Mouse (Mus musculus) layer of hippocampus, postnatal 25 days (tissue): Measurements from ENCODE around the gene Ugt1a5. TPM values are rescaled to one million over a fixed set of nuclear protein-coding genes. Genes with fewer than 3 reads are reported as not detected.

Experiments used
- DNase-seq, 2 experiments: peaks; one replicate each; pipeline ENCODE4 v3.0.0; 2022; ENCODE audit warnings: mixed read lengths in 2 of 2, low spot score in 1 of 2; ENCODE audit errors: extremely low spot score in 1 of 2
- total RNA-seq, 2 experiments: library from RNA; stranded (reverse); gene quantifications; 2 replicates each; pipeline ENCODE4 v1.2.3; 2021

Gene Ugt1a5
- total RNA-seq, 2 experiments from 2014 or later: not detected

DNA sequence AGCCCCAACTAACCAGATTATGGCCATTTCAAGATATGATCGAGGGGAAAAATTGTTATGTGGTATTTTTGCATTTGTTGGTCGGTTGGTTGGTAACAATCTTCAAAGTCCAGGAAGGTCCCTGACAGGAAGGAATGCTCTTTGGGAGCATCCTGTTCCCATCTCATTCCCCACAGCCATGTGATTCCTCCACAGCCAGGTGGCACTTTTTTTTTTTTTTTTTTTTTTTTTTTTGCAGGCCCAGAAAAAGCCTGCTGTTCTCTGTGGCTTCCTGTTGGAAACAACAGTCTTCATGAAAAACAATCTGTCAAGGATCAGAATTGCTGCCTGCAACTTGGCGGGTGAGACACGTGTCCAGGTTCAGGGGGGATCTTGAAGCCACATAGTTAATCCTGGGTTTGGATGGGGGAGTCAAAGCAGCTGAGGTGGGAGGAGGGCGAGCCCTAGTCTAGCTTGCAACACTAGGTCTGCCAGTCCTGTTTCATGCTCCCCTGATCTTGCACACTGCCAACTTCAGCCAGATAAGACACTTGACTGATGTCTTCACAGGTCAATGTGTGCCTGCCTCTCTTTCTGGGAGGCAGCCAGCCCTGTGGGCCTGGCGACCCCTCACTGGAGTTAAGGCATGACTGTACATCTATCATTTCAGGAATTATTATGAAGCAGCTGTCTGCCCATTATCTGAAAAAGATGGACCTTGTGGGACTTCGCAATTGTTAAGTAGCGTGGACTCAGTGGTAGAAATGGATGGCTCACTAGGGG is 93.2 kb downstream of the Ugt1a5 start:
- DNase-seq: peak in 1 of 2 experiments; percentile 58

DNA sequence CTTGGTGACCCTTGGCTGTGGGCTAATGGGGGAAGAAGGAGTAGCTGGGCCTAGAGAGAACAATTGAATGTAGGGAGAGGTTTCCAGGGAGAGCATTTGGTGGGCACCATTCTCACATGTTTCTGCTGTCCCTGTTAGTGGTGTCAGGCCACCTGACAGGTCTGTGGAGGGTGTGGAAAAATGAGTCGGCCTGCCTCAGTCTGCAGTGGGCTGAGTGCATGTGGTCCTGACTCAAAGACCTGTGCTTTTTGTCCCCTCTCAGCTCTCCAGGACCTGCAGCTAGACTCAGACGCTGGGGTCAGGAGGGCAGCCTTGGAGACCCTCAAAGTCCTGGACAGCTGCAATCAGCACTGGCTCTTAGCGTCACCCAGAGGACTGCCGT is 93.8 kb downstream of the Ugt1a5 start:
- DNase-seq: no peak

DNA sequence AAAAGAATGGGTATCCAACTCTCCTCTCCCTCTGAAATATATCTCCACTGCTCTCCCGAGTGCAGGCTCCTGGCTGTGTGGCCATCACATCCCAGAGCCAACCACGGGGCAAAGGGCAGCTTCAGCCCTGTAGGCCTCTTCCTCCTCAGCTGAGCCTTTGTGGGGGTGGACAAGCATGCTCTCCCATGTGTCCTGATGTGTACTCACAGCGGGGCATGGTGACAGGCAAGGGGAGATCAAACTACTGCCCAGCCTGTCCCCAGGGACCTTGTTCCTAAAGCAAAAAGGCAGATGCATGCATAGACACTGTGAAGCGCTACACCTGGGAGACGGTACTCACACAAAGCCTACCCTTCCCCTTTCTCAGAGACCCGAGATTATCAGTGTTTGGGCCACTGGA is 94.3 kb downstream of the Ugt1a5 start:
- DNase-seq: no peak

DNA sequence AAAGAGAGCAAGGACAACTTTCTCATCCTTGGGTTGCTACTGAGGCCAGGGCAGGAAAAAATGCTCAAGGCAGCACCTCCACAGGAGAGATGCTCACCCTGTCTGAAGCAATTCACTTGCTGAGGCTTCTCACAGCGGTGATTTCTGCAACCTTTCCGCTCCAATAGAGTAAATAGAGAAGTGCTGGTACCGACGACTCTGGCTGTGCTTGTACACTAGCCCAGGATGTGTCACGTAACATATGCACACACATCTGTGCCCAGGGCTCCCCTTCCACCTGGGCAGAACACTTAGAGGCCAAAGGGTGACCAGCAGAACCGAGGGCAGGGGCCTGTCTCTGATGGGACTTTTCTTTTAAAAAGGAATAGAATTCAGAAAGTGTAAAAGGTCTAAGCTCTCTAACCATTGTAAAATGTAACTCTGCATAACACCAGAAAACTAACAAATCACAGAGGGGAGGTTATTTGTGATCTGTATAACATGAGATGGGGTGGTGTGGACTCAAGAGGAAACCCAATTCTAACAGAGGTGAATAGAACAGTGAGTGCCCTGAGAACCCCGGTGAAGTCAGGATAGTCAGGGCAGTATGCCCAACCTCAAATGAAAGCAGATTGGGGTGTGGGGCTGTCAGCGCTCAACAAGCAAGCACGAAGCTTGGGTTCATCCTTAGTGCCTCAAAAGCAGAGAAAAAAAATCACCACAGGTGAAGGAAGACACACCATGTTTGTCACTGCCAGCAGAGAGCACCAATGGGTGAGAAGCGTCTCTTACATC is 95.0 kb downstream of the Ugt1a5 start:
- no peak for DNase-seq

DNA sequence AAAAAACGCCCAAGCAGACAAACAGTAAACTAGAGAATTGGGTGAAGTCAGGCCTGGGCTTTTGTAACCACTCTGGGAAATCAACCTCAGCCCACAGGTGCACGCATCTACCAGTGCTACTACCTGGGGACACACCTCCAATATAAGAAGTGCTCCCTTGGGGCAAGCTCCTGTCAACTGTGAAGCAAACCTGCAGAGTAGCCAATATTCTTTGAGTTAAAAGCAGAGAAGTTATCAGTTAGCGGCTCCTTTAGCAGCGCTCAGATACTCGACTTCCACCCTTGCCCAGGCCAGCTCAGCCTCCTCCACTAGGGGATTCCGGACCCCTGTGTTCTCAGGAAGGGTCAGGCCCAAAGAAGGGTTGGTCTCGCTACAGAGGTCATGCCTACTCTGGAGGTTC is 95.9 kb downstream of the Ugt1a5 start:
- no peak for DNase-seq

DNA sequence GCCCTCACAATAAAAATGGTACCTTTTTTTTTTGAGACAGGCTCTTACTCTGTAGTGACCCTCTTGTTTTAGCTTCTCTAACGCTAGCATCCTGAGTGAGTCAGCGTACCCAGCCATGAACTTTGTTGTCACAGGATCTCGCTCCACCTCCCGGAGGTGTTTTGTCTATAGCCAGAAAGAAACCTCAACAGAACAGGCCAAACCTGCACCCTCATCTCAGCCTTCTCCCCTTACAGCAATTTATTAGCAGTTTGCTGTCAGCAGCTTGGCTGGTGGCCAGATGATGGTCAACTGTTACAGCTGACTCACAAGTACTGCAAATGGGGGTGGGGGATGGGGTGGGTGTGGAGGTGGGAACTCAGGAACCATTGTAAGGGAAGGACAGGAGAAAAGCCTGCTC is 96.4 kb downstream of the Ugt1a5 start:
- DNase-seq: peak in 1 of 2 experiments; percentile 57

DNA sequence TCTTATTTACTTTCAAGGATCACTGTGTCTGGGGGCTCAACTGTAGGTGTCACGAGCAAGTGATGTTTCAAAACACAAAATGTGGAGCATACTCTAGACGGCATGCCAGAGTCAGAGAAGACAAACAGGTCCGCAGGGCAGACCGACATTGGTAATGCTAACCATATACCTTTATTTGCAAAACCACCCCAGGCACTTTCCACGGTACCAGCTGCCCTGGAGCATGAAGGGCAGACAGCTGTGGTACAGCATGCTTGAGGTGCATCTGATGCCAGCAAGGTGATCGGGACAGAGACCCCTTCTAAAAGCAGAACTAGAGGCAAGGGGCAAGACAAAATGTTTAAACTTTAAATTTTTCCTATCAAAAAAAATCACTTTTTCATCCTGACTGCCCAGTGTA is 97.1 kb downstream of the Ugt1a5 start:
- no peak for DNase-seq

DNA sequence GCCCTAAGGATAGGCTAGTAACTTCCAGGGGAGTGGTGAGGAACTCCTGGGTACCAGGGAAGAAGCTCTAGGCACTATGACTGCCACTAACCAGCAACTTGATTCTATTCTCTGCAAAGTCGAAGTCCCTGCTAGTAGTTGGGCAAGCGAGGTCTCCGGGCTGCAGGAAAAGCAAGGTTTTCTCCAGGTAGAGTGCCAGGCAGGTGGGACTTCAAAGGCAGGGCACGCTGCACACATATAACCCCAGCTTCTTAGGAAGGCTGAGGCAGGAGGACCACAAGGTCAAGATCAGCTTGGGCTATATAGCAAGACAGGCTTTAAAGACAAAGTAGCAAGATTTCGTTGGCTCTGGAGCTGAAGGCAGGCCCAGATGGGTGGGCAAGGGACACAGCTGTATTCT is 98.0 kb downstream of the Ugt1a5 start:
- DNase-seq: no peak

DNA sequence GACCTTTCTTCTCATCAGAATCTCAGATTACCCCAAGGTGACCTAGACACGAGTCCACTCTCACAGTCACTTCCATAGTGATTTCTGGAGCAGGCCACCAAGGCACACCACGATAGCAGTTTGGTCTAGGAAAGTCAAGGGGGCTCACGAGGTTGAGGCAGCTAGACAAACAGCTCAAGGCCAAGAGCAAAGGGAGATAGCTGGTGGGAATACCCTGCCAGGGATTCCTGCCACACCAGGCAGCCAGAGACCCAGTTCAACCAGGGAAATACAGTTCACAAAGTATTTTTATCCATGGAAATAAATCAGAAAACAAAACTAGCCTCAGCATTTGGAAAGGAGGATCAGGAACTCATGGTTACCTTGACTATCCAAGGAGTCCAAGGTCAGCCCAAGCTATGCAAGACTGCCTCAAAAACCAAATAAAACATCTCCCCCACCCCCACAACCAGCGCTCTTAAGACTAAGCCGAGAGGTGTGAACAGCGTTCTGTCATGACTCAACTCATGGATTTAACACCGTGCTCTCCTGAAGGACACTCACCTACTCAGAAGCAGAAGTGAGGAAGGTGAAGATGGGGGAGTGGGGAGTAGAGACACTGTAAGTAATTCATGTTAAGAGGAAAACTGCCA is 98.5 kb downstream of the Ugt1a5 start:
- DNase-seq: no peak

DNA sequence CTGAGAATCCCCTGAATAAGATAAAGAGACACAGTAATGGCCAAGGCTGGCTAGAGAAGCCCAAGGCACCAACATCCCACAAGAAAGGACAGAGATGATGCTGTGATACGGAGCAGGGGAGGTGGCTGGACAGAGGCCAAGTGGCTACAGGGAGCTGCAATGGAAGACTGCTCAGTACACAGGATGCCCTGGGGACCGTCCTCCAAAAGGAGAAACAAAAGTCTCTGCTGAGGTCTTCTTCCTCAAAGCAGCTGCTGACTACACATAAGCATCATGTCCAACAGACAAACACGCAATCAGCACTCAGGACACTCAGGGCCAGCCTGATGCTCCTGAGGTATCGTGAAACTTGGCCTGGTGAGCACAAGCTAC is 99.0 kb downstream of the Ugt1a5 start:
- no peak for DNase-seq

DNA sequence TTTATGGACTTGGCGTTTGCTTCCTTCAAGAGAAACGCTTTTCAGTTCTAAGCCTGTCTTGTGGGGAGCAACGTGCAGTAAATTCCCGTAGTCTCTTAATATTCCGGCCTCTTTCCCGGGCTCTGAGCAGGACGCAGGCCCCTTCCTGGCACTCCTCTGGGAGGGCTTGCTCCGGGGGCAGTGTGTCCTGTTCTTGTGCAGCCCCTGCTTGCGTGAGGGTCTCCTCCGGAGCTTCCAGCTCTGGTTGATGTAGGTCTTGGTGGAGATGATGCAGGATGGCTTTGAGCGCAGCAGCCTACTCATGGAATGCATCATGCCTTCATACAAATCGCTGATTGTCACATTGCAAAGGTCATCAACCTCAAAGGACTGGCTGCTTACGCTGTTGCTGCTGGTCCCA is 100.3 kb downstream of the Ugt1a5 start:
- DNase-seq: no peak

DNA sequence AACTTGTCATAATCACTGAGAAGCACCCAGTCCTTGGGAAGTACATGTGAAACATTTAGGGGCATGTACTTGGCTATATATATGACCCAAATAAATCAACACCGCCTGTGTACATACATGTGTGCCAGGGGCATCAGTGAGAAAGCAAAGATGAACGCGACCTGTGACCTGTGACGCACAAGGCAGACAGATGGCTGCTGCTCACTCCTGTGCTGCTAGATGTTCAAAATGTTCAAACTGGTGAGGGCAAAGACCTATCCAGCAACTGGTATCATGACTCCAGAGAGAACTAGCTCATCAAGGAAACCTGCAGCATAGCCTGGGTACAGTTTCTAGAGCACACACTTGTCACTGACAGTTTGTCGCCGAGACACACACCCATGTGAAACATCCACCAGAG is 101.7 kb downstream of the Ugt1a5 start:
- DNase-seq: no peak

DNA sequence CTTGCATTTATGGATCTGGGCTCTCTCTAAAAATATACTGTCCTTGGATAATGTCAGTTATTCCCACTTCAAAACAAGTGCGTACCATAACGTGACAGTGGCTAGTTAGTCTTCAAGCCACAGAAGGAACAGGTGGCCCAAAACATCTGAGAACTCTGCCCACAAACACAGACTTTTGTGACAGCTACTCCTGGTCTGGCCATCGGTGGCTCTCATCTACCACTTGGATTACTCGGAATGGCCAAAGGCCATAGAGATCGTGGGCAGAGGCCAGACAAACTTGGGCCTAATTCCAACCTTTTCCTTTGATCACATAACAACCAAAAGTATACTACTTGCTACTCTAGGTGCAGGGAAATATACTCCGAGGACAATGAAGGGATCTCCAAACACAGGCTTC is 102.3 kb downstream of the Ugt1a5 start:
- DNase-seq: no peak

Other genes starting within 250 kb of the Ugt1a5 start
- gene Usp40, start 157.5 kb upstream of the Ugt1a5 start, total RNA-seq: 10 to 100 TPM; 18.0 to 24.6 TPM
- gene Ugt1a10, start 110.6 kb upstream of the Ugt1a5 start, total RNA-seq: not detected
- not detected for gene Ugt1a9, start 95.2 kb upstream of the Ugt1a5 start, total RNA-seq
- gene Ugt1a8, start 78.2 kb upstream of the Ugt1a5 start, total RNA-seq: not detected
- gene Ugt1a7c, start 71.0 kb upstream of the Ugt1a5 start, total RNA-seq: under 1 TPM; 0.31 to 0.57 TPM
- gene Ugt1a6b, start 62.8 kb upstream of the Ugt1a5 start, total RNA-seq: under 1 TPM in 1 of 2 experiments, not detected in 1; 0.40 TPM
- 1 to 10 TPM in 1 of 2 experiments, under 1 TPM in 1; 0.57 to 1.5 TPM for gene Ugt1a6a, start 31.2 kb upstream of the Ugt1a5 start, total RNA-seq
- gene Ugt1a2, start 34.6 kb downstream of the Ugt1a5 start, total RNA-seq: not detected
- 1 to 10 TPM; 2.7 to 4.0 TPM for gene Dnajb3, start 39.8 kb downstream of the Ugt1a5 start, total RNA-seq
- gene Ugt1a1, start 45.9 kb downstream of the Ugt1a5 start, total RNA-seq: not detected
- gene Mroh2a, start 61.0 kb downstream of the Ugt1a5 start, total RNA-seq: under 1 TPM in 1 of 2 experiments, not detected in 1; 0.21 TPM
- gene Hjurp, start 111.6 kb downstream of the Ugt1a5 start, total RNA-seq: 10 to 100 TPM; 26.9 to 33.9 TPM
- gene Trpm8, start 111.6 kb downstream of the Ugt1a5 start, total RNA-seq: under 1 TPM; 0.12 TPM
- under 1 TPM in 1 of 2 experiments, not detected in 1; 0.42 TPM for gene Spp2, start 240.9 kb downstream of the Ugt1a5 start, total RNA-seq